Mouse (Mus musculus) lung, postnatal 36 days (tissue): Measurements from ENCODE around the gene Zdhhc1.
A peak's percentile ranks its signal among the peaks of the same experiment; 100 is the strongest.

Experiments used
- DNase-seq: peaks from one replicate; pipeline ENCODE4 v3.0.0; 2022; ENCODE audit warnings: mixed read lengths

Zdhhc1 gene

DNA sequence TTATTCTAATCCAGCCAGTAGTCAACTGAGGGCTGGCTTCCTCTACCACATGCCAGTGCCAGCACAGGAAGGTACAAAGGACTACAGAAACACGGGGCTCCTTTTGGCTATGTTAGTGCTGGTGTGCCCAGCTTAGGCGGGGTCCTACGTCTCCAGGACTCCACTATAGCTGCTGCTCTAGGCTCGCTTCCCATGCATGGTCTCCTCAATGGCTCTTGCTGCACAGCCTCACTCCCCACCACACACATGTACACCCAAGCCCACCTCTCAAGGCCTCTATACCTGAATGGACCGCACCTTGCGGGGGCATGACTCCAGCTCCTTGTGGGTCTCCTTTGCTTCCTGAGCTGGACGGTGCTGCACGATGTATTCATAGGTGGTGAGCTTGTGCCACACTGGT, 21.0 kb downstream of the Zdhhc1 start:
- no peak for DNase-seq

- no peak for DNase-seq
Observed at GRCm38 (mm10) chr8:105475254-105475653, 21.4 kb downstream of the Zdhhc1 start.

DNA sequence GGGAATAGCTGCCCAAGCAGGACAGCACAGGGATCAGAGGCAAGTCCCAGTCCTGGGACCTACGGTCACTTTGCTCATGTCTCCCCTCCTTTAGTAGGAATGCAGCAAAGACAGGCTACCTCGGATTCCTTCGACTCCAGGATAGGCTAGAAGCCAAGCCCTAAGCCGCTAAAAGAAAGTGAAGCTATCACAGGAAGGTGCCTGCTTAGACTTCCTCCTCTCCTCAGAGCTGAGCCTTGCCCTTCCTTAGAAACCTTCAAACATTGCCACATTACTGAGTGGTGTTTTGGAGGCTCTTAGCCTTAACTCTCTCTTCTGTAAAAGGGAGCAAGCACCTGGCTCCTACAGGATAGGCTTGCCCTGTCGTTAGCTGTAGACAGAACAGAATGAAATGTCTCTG, 22.0 kb downstream of the Zdhhc1 start:
- DNase-seq: peak; percentile 58

GRCm38 (mm10) chr8:105473816-105474606, 22.7 kb downstream of the Zdhhc1 start:
- DNase-seq: peak; percentile 83

DNA sequence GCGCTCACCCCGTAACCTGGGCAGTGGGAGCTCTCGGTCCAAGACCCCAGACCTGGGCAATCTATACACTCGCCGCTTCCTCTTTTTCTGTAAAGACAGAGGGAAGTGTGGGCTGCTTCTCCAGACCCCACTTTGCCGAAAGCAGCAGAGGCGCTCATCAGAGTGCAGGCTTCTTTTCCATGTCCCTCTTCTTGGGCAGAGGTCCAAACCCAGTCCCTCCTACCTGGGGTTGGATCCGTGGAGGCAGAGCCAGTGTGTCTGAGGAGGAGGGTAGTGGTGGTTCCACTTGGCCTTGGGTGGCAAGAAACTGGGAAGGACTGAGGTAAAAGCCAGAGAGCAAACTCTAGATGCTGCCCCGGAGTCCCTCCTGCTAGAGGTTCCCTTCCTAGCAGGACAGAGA, 23.7 kb downstream of the Zdhhc1 start:
- no peak for DNase-seq

DNA sequence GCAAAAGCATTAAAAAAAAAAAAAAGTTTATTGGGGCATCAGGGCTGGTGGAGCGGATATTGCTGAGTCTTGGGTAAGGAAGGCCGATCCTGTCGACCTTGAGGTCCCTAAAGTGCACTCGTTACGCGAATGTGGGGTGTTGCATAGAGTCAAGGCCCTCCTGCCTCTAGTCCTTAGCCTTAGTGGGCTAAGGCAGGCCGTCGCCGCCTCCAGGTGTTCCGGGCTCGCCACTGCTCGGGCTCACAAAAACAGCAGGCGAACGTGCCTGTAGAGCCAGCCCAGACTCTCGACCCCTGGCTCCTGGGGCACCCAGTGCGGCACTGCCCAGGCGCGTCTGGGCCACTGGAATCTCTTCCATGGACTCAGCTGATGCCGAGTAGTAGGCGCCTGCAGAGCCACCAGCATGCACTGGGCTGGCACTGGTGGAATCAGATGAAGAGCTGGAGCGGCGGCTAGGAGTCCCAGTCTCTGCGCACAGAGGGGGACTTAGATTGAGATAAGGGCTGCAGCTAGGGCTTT, 24.2 kb downstream of the Zdhhc1 start:
- no peak for DNase-seq

DNA sequence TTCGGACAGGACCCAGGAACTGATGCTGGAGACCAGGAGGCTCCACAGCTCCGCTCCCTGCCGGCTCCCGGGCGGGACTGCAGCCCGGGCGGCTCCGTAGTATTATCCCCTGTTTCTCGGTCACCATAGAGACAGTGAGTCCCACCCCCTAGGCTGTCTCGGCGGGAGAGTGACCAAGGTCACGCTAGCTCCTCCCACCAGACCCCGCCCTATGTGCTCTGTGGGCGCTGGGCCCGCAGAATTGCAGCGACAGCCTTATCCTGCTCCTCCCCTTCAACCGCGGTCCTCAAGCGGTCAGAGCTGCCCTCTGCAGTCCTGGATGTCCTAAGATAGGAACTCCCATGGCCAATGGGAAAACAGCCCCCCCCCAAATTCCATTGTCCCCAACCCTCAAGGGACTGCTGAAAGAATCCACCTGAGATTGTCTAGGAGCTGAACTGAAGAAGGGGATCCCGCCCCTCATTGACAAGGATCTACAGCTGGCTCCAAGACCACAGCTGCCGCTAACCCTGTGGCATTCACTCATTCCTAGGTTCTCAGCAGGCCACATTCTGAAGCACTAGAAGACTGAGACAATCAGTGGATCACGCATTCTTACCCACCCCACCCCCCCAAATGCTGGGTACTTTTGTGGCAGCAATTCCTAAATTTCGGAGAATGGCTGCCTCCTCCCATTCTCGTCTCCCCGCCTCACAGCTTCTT, 25.2 kb downstream of the Zdhhc1 start, which contains the start of gene Tppp3:
Tppp3 (minus strand) TSS at position 213 of the 702 bp plus-strand sequence.
- DNase-seq: peak; percentile 98

DNA sequence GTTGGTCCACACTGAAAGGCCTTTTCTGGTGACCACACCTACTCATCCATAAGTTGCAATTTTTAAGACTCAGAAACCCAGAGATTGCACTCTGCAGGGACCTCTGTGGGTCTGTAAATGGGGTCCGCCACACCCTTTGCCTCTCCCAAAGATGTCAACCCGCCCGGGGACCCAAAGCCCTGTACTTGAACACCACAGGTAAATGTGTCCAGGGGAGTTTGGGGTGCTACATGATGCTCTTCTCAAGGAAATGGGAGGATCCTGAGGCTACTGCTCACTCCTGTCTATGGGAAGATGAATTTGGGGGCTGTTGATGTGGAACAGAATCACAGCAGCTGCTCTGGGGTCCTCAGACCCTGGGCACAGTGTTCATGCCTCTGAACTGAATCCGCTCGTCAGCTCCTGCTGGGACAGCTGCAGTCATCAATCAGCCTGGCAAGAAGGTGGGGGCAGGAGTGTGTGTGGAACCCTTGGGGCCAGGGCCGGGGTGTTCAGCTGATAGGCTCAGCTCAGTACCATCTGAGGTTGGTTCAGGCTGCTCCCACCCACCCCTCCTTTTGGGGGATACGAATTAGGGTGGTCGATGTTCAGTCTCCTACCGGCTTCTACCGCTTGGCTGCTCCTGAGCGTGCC, 25.9 kb downstream of the Zdhhc1 start:
- DNase-seq: no peak

DNA sequence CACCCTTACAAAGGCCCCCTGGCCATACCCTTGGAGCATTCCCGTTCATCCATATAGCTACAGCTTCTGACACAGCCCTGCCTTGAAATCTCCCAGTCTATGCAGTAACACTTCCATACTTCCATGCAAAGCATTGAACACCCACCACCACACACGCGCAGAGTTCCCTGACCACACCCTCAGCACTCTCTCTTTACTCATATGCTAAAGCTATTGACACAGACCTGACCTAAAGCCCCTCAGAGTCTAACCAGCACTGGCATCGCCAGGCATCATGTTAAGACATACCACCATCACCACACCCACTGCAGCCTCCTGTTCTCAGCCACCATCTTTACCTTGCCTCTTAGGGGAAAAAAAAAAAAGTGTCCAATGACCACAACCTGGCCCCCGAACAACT, 26.4 kb downstream of the Zdhhc1 start:
- DNase-seq: no peak

- DNase-seq: no peak
Observed at GRCm38 (mm10) chr8:105469816-105470215, 26.9 kb downstream of the Zdhhc1 start.

DNA sequence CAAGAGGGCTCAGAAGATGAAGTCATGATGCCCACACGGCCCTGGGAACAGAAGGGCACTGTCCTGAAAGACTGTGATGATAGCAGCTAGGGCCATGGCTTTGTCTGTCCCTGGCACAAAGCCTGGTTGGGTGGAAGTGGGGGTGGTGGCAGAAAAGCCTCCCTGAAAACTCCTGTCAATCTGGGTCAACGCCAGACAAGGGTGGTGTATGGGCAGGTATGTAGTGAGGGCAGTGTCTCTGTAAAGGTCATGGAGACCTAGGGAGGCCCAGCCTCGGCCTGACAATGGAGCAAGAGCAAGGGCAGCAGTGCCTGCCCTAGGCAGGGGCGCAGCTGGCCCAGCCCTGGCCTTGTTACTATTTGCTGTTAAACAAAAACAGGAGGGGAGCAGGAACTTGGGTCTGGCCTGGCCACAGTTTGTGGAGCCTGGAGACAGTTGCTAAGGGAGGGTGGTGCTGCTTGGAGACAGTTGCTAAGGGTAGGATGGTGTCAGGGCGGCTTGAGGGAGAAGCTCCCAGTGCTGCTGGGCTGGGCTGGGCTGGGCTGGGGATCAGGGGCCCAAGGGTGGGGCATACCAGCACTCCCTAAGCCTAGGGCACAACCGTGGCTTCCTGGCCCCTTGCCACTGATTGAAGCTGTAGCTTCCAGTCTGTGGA, 27.5 kb downstream of the Zdhhc1 start:
- DNase-seq: peak; percentile 85

DNA sequence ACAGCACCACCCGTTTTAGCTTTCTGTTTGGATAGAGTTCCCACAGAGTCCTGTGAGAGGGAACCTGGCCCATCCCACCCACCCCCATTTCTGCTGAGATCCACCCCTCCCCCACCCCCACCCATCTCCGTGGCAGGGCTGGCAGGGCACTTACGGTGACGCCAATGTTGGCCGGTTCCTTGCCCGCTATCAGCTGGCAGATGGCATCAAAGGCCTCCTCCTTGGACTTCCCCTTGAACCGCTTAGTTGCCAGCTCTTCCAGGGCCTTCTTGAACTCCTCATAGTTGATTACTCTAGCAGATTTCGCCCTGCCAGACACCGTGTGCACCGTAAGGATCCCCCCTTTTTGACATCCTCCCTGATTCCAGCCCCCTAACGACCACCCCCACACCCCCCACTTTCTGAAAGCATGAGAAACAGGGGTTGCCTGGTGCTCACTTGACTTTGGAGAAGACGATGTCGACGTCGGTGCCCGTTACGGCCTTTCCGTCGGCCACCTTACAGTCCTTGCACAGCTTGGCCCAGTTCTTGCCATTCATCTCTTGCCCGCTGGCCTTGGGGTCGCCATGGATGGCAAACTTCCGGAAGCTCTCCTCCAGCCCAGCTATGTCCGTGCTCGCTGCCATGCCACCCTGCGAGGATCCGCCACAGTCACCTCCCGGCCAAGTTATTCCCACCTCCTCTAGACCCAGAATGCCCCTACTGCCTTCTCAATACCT, 28.5 kb downstream of the Zdhhc1 start:
- DNase-seq: no peak

DNA sequence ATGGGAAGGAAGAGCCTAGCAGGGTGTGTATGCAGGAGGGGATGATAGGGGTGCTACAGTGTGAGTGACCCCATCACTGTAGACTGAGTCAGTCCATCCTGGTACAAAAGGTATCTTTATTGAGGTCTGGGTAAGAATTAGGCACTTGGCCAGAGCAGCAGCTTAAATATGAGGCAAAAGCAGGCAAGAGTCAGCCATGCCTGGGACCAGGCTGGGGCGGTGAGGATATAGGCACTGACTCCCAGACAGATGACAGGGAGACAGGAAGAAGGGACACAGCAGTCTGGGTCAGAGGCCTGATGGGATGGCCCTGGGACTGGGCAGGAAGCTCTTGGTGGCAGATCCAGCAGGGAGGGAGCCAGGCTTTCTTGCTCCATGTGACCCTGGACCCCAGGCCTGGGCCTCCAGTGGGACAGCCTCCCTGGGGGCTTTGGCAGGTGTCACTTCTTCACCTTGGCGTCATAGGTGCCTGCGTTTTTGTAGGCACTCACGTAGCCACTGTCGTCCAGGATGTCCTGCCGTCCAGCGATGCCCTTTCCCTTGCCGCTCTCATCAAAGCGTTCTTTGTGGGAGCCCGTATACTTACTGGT, 29.2 kb downstream of the Zdhhc1 start:
- DNase-seq: no peak

DNA sequence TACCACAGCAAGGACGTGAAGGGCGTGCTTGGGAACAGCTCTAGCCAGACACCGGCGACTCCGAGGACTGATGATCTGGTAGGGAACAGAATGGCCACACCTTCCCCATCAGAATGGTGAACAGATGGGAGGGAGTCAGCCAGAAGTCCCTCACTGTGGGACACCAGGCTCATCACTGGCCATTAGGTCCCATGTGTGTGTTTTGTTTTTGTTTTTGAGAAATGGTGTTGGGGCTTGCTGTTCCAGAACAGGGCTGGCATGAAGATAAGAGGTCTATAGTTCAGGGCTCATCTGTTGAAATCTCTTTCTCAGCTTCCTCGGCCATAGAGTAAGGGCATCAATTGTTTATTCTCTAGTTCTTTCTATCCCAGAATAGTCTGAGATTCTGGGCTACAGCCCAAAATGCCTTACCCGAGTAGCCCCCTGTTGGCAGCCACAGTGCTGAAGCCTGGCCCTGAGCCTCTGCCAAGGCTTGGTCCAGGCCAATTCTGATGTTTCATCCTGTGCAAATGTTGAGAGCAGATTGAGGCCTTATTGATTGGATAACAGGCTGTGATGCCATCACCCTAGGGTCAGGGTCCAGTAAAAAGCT, 29.9 kb downstream of the Zdhhc1 start:
- peak; percentile 51 for DNase-seq

DNA sequence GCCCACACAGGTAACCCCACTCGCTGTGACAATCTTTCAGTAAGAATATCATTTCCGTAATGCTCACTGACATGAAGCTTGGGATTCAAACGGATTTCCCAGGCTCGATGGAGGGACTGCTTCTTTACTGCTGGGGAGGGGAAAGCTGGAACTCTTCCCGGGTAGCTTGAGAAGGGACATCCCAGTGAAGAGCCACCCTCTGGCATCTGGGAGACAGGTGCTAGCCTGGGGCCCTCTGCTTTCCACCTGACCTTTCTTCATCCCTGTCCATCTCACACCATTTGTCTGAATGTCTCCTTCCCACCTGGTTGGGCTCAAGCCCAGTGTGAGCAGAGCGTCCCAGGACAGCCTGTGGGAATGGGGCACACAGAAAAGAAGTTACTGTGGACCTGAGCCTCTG, 30.5 kb downstream of the Zdhhc1 start:
- no peak for DNase-seq

DNA sequence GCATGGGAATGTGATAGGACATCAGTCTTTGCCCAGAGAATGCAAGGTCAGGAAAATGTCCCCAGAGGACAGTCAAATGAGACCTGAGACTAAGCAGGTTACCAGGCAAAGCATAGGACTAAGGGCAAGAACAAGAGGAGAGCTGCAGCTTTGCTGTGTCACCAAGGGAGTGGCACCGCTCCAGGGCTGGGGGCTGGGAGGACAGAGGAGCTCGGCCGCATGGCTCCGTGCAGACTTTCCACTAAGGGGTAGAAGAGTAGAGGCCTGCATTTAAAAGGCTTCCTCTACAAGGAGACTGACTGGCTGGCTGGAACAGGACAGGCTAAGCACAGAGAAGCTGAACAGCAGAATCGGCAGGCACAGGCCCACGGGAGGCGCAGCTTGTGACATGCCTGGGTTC, 32.1 kb downstream of the Zdhhc1 start:
- no peak for DNase-seq

GRCm38 (mm10) chr8:105461085-105461803, 35.5 kb downstream of the Zdhhc1 start:
- DNase-seq: peak; percentile 67

GRCm38 (mm10) chr8:105455218-105455617, 41.5 kb downstream of the Zdhhc1 start:
- no peak for DNase-seq

DNA sequence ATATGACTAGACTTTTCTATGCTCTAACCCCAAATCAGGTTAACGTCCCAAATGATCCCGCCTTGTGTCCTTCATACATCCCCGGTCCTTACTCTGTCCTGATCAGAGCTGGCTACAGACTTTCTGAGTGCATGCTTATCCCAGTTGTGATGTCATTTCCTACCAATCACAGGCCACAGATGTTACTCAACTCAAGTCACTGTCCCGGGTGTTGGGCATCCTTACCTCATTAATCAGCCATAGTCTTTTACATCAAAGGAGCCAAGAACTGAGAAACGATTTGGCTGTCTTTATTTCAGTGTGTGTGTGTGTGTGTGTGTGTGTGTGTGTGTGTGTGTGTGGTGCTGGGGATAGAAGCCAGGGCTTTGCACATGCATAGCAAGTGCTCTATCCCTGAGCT, 42.6 kb downstream of the Zdhhc1 start:
- peak; percentile 71 for DNase-seq

DNA sequence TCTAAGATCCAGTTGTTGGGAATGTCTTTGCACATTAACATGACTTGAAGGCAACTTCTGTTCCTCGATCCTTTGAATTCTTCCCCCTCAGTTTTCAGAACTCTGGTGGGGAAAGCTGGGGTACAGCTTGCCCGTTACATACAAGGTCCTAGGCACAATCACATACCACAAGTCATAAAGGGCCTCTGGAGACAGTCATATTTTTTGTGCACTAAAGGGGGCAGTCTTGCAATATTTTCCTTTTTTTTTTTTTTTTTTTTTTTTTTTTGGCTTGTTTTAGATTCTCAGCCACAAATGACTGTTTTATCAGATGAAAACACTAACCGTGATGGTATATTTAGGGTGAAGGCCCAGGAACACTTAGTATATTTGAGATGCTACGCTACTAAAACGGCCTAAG, 43.4 kb downstream of the Zdhhc1 start:
- no peak for DNase-seq
